Mouse (Mus musculus): ENCODE results near the gene Ryk.
"Not testable (repeated sequence)": the region's sequence is repeated elsewhere in the genome, so short reads cannot be mapped to it uniquely, and the experiment has no call there.

The Ryk gene

GRCm38 (mm10) chr9:102904952-102905351, 70.2 kb downstream of the Ryk start:
- DNase-seq (ENCODE audit: low read depth, low spot score), result no peak

GRCm38 (mm10) chr9:102906781-102907180, 72.1 kb downstream of the Ryk start:
- DNase-seq (ENCODE audit: low read depth, low spot score), result no peak

- no peak for DNase-seq (ENCODE audit: low read depth, low spot score)
Observed at GRCm38 (mm10) chr9:102907521-102908246, 73.0 kb downstream of the Ryk start.

DNA sequence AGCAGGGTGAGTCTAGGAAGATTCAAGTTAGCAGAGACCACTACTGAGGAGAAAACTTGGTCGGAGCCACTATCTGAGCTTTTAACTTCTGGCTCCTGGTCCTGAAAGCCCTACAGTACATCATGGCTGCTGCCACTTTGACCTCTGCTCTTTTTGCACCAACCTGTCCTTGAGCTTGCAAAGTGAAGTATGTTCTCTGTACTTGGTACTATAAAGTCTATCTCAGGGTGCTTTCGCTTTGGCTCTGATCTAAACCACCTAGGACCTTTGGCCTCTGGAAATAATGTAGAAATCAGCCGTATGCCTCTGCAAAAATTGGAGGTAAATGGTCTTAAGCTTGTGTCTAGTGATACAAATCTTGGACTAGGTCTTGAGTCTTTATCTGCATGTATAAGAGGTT, 76.8 kb downstream of the Ryk start:
- DNase-seq (ENCODE audit: low read depth, low spot score), result no peak

DNA sequence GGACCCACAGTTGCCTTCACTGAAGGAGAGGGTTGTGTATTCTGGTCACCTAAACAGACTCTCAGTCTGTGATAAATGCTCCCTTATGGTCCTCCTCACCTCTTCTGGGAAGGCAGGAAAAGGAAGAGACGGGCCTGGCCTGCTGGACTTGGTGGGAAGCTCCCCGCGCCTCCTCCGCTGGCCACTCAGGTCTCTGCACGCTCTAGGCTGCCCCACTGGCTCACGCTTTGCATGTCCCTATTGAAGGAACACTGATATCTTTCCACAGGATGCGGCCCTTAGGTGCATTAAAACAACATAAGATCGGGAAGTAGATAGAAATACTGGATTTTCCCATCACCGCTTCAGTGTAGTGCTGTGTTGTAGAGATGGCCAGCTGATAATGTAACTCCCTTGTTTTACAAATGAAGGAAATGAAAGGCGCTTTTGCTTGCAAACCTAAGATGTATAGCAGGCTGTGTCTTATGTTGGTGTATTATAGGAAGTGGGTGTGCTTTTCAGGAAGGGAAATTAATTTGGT, 77.9 kb downstream of the Ryk start:
- no peak for DNase-seq (ENCODE audit: low read depth, low spot score)

GRCm38 (mm10) chr9:102913597-102913996, 78.9 kb downstream of the Ryk start:
- not testable (repeated sequence) for DNase-seq (ENCODE audit: low read depth, low spot score)

DNA sequence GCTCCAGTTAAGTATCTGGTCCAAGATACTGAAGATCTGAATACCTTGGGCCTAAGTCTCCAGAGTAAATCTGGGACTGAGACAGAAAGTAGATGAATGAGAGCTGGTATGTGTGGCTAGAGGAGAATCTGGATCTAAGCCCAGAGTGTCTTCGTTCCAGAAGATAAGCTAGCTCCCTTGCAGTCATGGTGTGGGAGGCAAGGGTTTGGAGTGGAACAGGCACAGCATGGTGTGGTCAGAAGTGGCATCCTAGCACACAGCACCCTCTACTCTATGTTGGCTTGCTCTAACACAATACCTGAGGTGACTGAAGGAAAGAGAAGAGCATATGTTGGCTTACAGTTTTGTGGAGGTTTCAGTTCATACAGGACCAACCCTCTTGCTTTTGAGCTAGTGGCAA, 79.9 kb downstream of the Ryk start:
- no peak for DNase-seq (ENCODE audit: low read depth, low spot score)

DNA sequence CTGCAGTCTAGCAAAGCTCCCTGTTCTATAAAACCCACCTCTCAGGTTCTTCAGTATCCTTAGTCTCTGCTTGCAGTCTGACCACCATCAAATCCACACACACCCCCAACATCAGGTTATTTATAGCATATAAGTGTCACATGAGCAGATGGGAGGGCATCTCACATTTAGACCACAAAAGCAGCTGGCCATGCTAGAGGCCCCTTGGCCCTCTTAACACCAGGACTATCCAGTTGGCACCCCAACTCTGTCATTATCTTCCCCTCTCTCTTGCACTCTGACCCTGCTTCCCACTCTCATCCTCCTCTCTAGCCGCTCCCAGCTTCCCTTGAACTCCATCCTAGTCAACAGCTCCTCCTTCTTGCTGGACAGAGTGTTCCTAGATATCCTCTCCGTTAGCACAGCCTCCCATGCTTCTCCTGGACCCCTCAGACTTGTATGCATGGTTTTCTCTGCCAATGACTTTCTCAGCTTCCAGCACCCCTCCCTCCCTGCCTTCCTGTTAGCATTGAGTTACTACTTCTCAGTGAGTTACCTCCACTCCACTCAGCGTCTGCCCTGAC, 80.7 kb downstream of the Ryk start:
- no peak for DNase-seq (ENCODE audit: low read depth, low spot score)

DNA sequence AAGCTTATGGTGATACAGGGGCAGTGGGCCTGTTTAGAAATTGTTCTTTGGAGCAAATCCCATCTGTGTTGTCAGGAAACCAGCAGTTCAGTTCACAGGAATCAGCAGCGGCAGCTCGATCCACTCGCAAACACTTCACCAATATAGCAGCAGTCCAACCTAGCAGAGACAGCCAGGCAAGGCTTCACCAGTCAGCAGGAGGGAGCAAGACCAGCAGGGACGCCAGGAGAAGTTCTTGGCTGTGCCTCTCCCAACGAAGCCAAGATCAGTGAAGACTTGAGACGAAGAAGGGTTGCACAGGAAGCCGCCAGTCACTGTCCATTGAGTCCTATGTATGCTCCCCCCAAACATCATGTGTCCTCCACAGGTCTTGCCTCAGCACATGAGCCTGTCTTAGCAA, 81.4 kb downstream of the Ryk start:
- no peak for DNase-seq (ENCODE audit: low read depth, low spot score)

GRCm38 (mm10) chr9:102917532-102918129, 82.9 kb downstream of the Ryk start:
- no peak for DNase-seq (ENCODE audit: low read depth, low spot score)

DNA sequence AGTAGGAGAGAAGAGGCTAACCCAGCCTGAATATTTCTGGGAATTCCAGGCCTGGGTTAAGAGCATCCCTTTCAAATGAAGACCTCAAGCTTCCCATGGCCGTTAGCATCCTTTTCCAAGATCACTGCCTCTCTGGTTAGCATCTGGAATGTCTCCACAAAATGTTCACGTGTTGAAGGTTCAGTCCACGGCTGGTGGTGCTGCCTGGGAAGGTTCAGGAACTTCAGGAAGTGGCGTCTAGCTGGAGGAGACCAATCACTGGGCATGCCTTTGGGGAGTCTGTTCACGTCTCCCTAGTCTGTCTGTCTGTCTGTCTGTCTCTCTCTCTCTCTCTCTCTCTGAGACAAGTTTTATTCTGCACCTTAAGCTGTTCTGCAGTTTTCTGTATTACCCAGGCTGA, 84.8 kb downstream of the Ryk start:
- DNase-seq (ENCODE audit: low read depth, low spot score), result no peak

GRCm38 (mm10) chr9:102921791-102922190, 87.1 kb downstream of the Ryk start:
- no peak for DNase-seq (ENCODE audit: low read depth, low spot score)

DNA sequence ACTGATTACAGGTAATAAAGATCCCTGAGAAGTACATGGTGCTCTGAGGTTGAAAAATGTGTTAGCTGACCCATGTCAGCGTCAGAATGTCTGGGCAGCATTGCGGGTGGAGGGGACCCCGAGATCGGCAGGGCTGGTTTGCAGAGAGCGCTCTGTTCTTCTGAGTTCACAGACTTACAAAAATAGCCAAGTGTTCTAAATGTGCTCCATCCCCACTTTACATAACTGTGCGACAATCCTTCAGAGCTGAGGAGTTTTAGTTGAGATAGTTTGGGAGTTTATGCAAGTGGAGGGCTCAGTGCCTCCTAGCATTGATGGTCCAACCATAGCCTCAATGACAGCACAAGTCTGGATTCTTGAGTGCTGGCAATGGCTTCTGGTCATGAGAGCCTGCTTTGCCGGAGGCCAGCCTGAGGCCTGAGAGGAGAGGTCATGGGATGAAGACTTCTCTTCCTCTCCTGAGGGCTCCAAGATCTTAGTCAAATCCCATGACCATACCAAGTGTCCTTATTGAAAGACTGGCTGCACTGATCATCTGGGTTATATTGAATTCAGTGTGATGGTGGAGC, 88.2 kb downstream of the Ryk start:
- no peak for DNase-seq (ENCODE audit: low read depth, low spot score)

- DNase-seq (ENCODE audit: low read depth, low spot score), result no peak
Observed at GRCm38 (mm10) chr9:102923836-102924235, 89.1 kb downstream of the Ryk start.

GRCm38 (mm10) chr9:102924627-102925316, 90.1 kb downstream of the Ryk start:
- DNase-seq (ENCODE audit: low read depth, low spot score), result no peak

DNA sequence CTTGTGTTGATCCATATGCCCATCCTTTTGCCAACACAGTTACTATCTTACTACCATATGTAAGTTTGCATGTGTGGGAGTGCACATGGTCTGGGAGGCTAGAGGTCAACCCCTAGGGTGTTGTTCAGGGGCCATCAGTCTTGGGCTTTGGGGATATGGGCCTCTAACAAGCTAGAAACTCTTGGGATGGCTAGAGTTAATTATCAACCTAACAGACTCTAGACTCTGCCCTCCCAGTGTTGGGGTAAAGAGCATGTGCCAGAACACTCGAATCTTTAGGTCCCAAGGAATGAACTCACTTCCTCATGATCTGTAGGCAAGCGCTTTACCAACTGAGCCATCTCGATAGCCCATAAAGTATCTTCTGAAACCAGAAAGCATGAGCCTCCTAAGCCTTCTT, 91.4 kb downstream of the Ryk start:
- no peak for DNase-seq (ENCODE audit: low read depth, low spot score)

GRCm38 (mm10) chr9:102929776-102930175, 95.1 kb downstream of the Ryk start:
- no peak for DNase-seq (ENCODE audit: low read depth, low spot score)

- no peak for DNase-seq (ENCODE audit: low read depth, low spot score)
Observed at GRCm38 (mm10) chr9:102933925-102934721, 99.4 kb downstream of the Ryk start.

DNA sequence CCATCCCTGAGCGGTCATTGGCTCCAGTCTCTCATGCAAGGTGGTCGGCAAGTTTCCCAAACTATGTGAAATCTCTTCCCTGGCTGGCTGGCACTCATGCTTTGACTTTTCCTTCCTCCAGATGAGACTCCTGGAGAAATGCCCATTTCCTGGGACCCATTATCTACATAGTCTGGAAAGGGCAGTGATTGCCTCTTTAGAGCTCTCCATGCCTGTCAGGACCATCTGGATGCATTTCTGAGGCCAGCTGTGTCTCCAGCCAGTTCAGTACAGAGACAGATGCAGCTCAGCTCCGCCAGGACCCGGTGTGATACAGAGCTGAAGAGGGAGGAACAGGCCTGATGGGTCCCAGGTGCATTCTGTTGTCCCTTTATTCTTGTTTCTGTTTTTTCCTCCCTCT, 107.5 kb downstream of the Ryk start:
- DNase-seq (ENCODE audit: low read depth, low spot score), result no peak

DNA sequence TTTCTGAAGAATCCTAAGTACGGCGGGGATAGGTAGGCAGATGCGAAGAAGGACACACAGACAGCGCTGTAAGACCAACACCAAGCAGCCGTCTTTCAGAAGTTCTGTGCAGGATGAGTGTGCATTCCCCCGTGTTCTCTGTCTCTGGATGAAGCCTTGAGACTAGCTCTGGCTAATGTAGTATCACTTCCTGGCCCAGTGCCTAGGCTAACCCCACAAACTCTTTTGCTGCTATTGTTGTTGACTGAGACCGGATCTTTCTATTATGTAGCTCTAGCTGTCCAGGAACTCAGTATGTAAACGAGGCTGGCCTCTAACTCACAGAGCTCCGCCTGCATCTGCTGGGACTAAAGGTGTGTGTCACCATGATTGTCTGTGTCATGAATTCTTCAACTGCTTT, 110.2 kb downstream of the Ryk start:
- DNase-seq (ENCODE audit: low read depth, low spot score), result no peak

- no peak for DNase-seq (ENCODE audit: low read depth, low spot score)
Observed at GRCm38 (mm10) chr9:102946469-102947015, 111.8 kb downstream of the Ryk start.
